16 mouse cellular contexts compared by ENCODE assay signal in genomic region chr1:106168001-106168400, GRCm38 (mm10).
"Had no signal": no experiment of that assay in that cellular context is flagged by ENCODE, and none has a peak within 500 bp of the region (broad histone marks: within the 10 kb centered on the region; RNA-seq: fewer than 3 reads in every experiment).

No protein-coding gene starts in this region.

- H3K4me3 ChIP-seq: limb, embryonic 12.5 days; limb, embryonic 15.5 days; midbrain, embryonic 12.5 days had no signal

- H3K27me3 ChIP-seq: limb, embryonic 12.5 days; limb, embryonic 15.5 days; midbrain, embryonic 12.5 days had no signal

- H3K9ac ChIP-seq: limb, embryonic 12.5 days; limb, embryonic 15.5 days; liver, embryonic 14.5 days; liver, postnatal 0 days; lung, embryonic 14.5 days; midbrain, embryonic 12.5 days had no signal

- ATAC-seq: liver, postnatal 0 days; lung, postnatal 0 days; midbrain, embryonic 16.5 days had no signal

- H3K9me3 ChIP-seq: limb, embryonic 12.5 days; limb, embryonic 15.5 days; midbrain, embryonic 12.5 days had no signal

- H3K27ac ChIP-seq: limb, embryonic 12.5 days; limb, embryonic 15.5 days; liver, embryonic 14.5 days; macrophage; midbrain, embryonic 12.5 days had no signal

- H3K36me3 ChIP-seq: limb, embryonic 12.5 days; limb, embryonic 15.5 days; midbrain, embryonic 12.5 days had no signal

- DNase-seq: kidney, adult 18-20 months; kidney, adult 9 months; kidney, postnatal 10 days; kidney, postnatal 4 days; left cerebral cortex, postnatal 4 days; liver, postnatal 0 days; lung, embryonic 14.5 days; thymus, postnatal 36 days had no signal

- H3K4me2 ChIP-seq: limb, embryonic 12.5 days; limb, embryonic 15.5 days; liver, embryonic 11.5 days; lung, embryonic 14.5 days; midbrain, embryonic 12.5 days had no signal
